Mouse (Mus musculus): Measurements from ENCODE around the gene Abcb10. TPM values are rescaled to one million over a fixed set of nuclear protein-coding genes. Genes with fewer than 3 reads are reported as not detected.

The Abcb10 gene
- polyA plus RNA-seq, 1 experiment from 2014 or later: 22.2 TPM

DNA sequence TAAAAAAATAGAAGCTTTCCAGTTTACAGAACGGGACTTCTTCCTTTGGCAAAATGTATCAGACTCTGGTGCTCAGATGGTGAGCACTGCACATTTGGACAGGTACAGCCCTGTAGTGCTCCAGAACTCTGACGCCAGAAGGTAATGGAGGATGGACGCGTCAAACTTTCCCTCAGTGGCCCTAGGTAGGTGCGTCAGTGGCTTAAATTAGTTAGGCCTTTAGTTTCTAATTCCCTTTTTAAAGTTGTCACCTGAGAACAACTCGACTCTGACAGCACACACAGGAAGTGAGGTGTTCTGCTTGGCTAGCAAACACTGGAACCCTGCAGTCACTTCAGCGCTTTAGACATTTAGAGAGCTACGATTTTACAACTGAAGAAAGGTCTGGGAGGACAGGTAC lies 29.2 kb downstream of the Abcb10 start:
- ATAC-seq (replicated peaks; ENCODE audit: low FRiP score, low TSS enrichment, low read depth): no peak
- Histone ChIP-seq H3K27me3 (replicated peaks; ENCODE audit: control insufficient read depth, insufficient read depth, low read length) (no peaks in the 10 kb centered on the region), H3K4me2 (ENCODE audit: low read length) (no peak overlapping the region), H3K4me1 (replicated peaks; ENCODE audit: control insufficient read depth, insufficient read depth, low read length) (no peaks in the 10 kb centered on the region), H3K9ac (ENCODE audit: low read length) (no peak overlapping the region), H3K36me3 (ENCODE audit: control insufficient read depth, insufficient read depth, low read length) (peaks cover 45% of the 10 kb centered on the region), H3K4me3 (ENCODE audit: low read depth, low read length) (no peak overlapping the region), H3K9me3 (ENCODE audit: control insufficient read depth, low read length) (no peaks in the 10 kb centered on the region), H3K27ac (ENCODE audit: low read depth) (no peak overlapping the region)
- 85% methylated on average over 8 of the region's 8 CpGs for WGBS
- DNase-seq (ENCODE audit: low spot score): no peak

- Histone ChIP-seq H3K9ac (ENCODE audit: low read length) (peak overlapping the region; percentile 70), H3K36me3 (ENCODE audit: control insufficient read depth, insufficient read depth, low read length) (peaks cover 31% of the 10 kb centered on the region), H3K9me3 (ENCODE audit: control insufficient read depth, low read length) (no peaks in the 10 kb centered on the region), H3K4me3 (ENCODE audit: low read depth, low read length) (peak overlapping the region; percentile 97), H3K4me1 (replicated peaks; ENCODE audit: control insufficient read depth, insufficient read depth, low read length) (peaks cover 6% of the 10 kb centered on the region; the same call in 1 of the 2 replicates), H3K27ac (ENCODE audit: low read depth) (peak overlapping the region; percentile 73), H3K4me2 (ENCODE audit: low read length) (peak overlapping the region; percentile 99), H3K27me3 (replicated peaks; ENCODE audit: control insufficient read depth, insufficient read depth, low read length) (no peaks in the 10 kb centered on the region)
- 35% methylated on average over 10 of the region's 10 CpGs for WGBS
- DNase-seq (ENCODE audit: low spot score) (peak; percentile 81), ATAC-seq (replicated peaks; ENCODE audit: low FRiP score, low TSS enrichment, low read depth) (no peak)
Measured at GRCm38 (mm10) chr8:123950077-123950802, 32.7 kb downstream of the Abcb10 start.

DNA sequence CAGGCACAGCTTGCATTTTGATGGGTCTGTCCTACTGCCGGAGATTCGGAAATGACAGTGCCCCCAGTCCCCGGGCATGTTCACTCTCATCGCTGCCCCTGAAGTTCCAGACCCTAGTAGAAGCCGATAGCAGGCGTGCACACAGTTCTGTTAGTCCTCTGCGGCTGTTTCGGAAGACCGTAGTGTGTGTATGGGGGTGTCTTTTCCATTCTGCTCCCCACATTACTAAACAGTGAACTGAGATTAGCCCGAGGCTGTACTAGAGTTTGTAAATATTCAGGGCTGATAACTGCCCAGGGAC lies 33.3 kb downstream of the Abcb10 start:
- H3K9ac ChIP-seq (ENCODE audit: low read length): peak overlapping the region; percentile 70
- no peaks in the 10 kb centered on the region for H3K9me3 ChIP-seq (ENCODE audit: control insufficient read depth, low read length)
- ATAC-seq (replicated peaks; ENCODE audit: low FRiP score, low TSS enrichment, low read depth): no peak; the same call in 1 of the 2 replicates
- peaks cover 6% of the 10 kb centered on the region; the same call in 1 of the 2 replicates for H3K4me1 ChIP-seq (replicated peaks; ENCODE audit: control insufficient read depth, insufficient read depth, low read length)
- H3K4me3 ChIP-seq (ENCODE audit: low read depth, low read length): peak overlapping the region; percentile 97
- DNase-seq (ENCODE audit: low spot score): no peak
- peaks cover 34% of the 10 kb centered on the region for H3K36me3 ChIP-seq (ENCODE audit: control insufficient read depth, insufficient read depth, low read length)
- peak overlapping the region; percentile 73 for H3K27ac ChIP-seq (ENCODE audit: low read depth)
- H3K4me2 ChIP-seq (ENCODE audit: low read length): peak overlapping the region; percentile 99
- H3K27me3 ChIP-seq (replicated peaks; ENCODE audit: control insufficient read depth, insufficient read depth, low read length): no peaks in the 10 kb centered on the region
- WGBS: under 1% methylated on average over 10 of the region's 10 CpGs

- WGBS: under 1% methylated on average over 75 of the region's 77 CpGs
- Histone ChIP-seq H3K9ac (ENCODE audit: low read length) (peak within 1 kb of the TSS; percentile 70), H3K4me1 (replicated peaks; ENCODE audit: control insufficient read depth, insufficient read depth, low read length) (peaks cover 6% of the 10 kb centered on the region; the same call in 1 of the 2 replicates), H3K36me3 (ENCODE audit: control insufficient read depth, insufficient read depth, low read length) (peaks cover 29% of the 10 kb centered on the region), H3K9me3 (ENCODE audit: control insufficient read depth, low read length) (no peaks in the 10 kb centered on the region), H3K27me3 (replicated peaks; ENCODE audit: control insufficient read depth, insufficient read depth, low read length) (no peaks in the 10 kb centered on the region), H3K27ac (ENCODE audit: low read depth) (peak within 1 kb of the TSS; percentile 73), H3K4me2 (ENCODE audit: low read length) (peak within 1 kb of the TSS; percentile 99), H3K4me3 (ENCODE audit: low read depth, low read length) (peak within 1 kb of the TSS; percentile 97)
- DNase-seq (ENCODE audit: low spot score): peak; percentile 100
- ATAC-seq (replicated peaks; ENCODE audit: low FRiP score, low TSS enrichment, low read depth): peak; percentile 87
Measured at GRCm38 (mm10) chr8:123948942-123949685, 33.8 kb downstream of the Abcb10 start, which contains the start of gene Nup133. Gene Nup133 (minus strand): TSS chr8:123949265.

- no peaks in the 10 kb centered on the region for H3K4me1 ChIP-seq (replicated peaks; ENCODE audit: control insufficient read depth, insufficient read depth, low read length)
- WGBS: 89% methylated on average over 7 of the region's 7 CpGs
- no peak overlapping the region for H3K4me2 ChIP-seq (ENCODE audit: low read length)
- H3K4me3 ChIP-seq (ENCODE audit: low read depth, low read length): no peak overlapping the region
- no peak overlapping the region for H3K27ac ChIP-seq (ENCODE audit: low read depth)
- peaks cover 86% of the 10 kb centered on the region for H3K36me3 ChIP-seq (ENCODE audit: control insufficient read depth, insufficient read depth, low read length)
- no peak overlapping the region for H3K9ac ChIP-seq (ENCODE audit: low read length)
- ATAC-seq (replicated peaks; ENCODE audit: low FRiP score, low TSS enrichment, low read depth) (no peak), DNase-seq (ENCODE audit: low spot score) (no peak)
- no peaks in the 10 kb centered on the region for H3K27me3 ChIP-seq (replicated peaks; ENCODE audit: control insufficient read depth, insufficient read depth, low read length)
- H3K9me3 ChIP-seq (ENCODE audit: control insufficient read depth, low read length): no peaks in the 10 kb centered on the region
Measured at GRCm38 (mm10) chr8:123929026-123929425, 53.9 kb downstream of the Abcb10 start.

DNA sequence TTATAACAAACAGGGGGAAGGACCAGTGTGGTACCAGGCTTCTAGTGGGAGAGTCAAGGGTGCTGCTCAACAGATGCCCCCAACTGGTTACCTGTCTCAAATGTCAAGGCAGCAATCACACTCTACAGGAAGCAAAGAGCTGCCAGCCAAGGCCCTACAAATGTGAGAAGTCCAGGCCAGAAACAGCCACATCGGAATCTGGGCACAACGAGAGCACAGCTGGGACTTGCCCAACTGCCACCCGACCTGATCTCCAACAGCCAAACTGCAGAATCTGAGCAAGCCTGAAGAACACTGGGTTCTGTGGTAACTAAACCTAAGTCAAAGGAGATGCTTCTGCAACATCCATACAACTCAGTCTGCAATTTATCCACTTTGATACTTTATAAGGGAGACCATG lies 57.3 kb downstream of the Abcb10 start:
- no peak overlapping the region for H3K4me2 ChIP-seq (ENCODE audit: low read length)

GRCm38 (mm10) chr8:123924719-123925118 lies 58.2 kb downstream of the Abcb10 start:
- no peak overlapping the region for H3K4me2 ChIP-seq (ENCODE audit: low read length)
- H3K9me3 ChIP-seq (ENCODE audit: control insufficient read depth, low read length): no peaks in the 10 kb centered on the region
- H3K27me3 ChIP-seq (replicated peaks; ENCODE audit: control insufficient read depth, insufficient read depth, low read length): no peaks in the 10 kb centered on the region
- no peak overlapping the region for H3K27ac ChIP-seq (ENCODE audit: low read depth)
- no peak overlapping the region for H3K9ac ChIP-seq (ENCODE audit: low read length)
- no peak overlapping the region for H3K4me3 ChIP-seq (ENCODE audit: low read depth, low read length)
- peak; percentile 85 for DNase-seq (ENCODE audit: low spot score)
- peaks cover 89% of the 10 kb centered on the region for H3K36me3 ChIP-seq (ENCODE audit: control insufficient read depth, insufficient read depth, low read length)
- no peak; the same call in 1 of the 2 replicates for ATAC-seq (replicated peaks; ENCODE audit: low FRiP score, low TSS enrichment, low read depth)
- 14% methylated on average over 2 of the region's 2 CpGs for WGBS
- H3K4me1 ChIP-seq (replicated peaks; ENCODE audit: control insufficient read depth, insufficient read depth, low read length): no peaks in the 10 kb centered on the region

More for the DNA sequence above, 57.3 kb downstream of the Abcb10 start:
- ATAC-seq (replicated peaks; ENCODE audit: low FRiP score, low TSS enrichment, low read depth): no peak
- WGBS: 96% methylated on average over 3 of the region's 3 CpGs
- Histone ChIP-seq H3K9me3 (ENCODE audit: control insufficient read depth, low read length) (no peaks in the 10 kb centered on the region), H3K4me1 (replicated peaks; ENCODE audit: control insufficient read depth, insufficient read depth, low read length) (no peaks in the 10 kb centered on the region), H3K9ac (ENCODE audit: low read length) (no peak overlapping the region), H3K27me3 (replicated peaks; ENCODE audit: control insufficient read depth, insufficient read depth, low read length) (no peaks in the 10 kb centered on the region), H3K27ac (ENCODE audit: low read depth) (no peak overlapping the region), H3K36me3 (ENCODE audit: control insufficient read depth, insufficient read depth, low read length) (peaks cover 89% of the 10 kb centered on the region), H3K4me3 (ENCODE audit: low read depth, low read length) (no peak overlapping the region)
- no peak for DNase-seq (ENCODE audit: low spot score)

DNA sequence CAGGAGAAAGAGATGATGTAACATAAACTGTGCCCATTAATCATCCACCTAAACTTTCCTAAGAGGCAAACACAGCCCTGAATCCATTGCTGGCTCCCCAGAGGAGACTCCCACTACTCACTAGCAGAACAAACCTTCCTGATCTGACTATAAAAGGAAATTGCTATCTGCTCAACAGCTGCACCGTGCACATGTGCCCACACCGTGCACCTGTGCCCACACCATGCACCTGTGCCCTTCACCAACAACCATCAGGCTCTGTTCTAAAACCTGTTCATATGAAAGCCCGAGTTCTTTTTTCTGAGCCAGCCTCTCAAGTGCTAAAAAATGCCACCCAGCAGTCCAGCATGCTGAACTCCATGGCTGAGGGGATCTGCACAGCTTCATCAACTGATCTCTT lies 68.3 kb downstream of the Abcb10 start:
- ATAC-seq (replicated peaks; ENCODE audit: low FRiP score, low TSS enrichment, low read depth) (no peak), DNase-seq (ENCODE audit: low spot score) (no peak)
- Histone ChIP-seq H3K4me3 (ENCODE audit: low read depth, low read length) (no peak overlapping the region), H3K4me2 (ENCODE audit: low read length) (no peak overlapping the region), H3K9me3 (ENCODE audit: control insufficient read depth, low read length) (no peaks in the 10 kb centered on the region), H3K9ac (ENCODE audit: low read length) (no peak overlapping the region), H3K27me3 (replicated peaks; ENCODE audit: control insufficient read depth, insufficient read depth, low read length) (no peaks in the 10 kb centered on the region), H3K4me1 (replicated peaks; ENCODE audit: control insufficient read depth, insufficient read depth, low read length) (no peaks in the 10 kb centered on the region), H3K36me3 (ENCODE audit: control insufficient read depth, insufficient read depth, low read length) (peaks cover 94% of the 10 kb centered on the region), H3K27ac (ENCODE audit: low read depth) (no peak overlapping the region)
- WGBS: 94% methylated on average over 3 of the region's 3 CpGs
